Mouse (Mus musculus): ENCODE measurements at regions not wholly inside any gene's neighbourhood (a gene's known extent, or its start where the extent isn't known, plus 50 kb on each side); places are given as distances from the start of the nearest gene placed in this dataset.
A peak's percentile ranks its signal among the peaks of the same experiment; 100 is the strongest.

- no peaks in the 10 kb centered on the region for H3K79me2 ChIP-seq (ENCODE audit: control insufficient read depth, insufficient read depth)
- no peaks in the 10 kb centered on the region for H3K36me3 ChIP-seq (ENCODE audit: control insufficient read depth, insufficient read depth)
- H3K27me3 ChIP-seq (ENCODE audit: control insufficient read depth, insufficient read depth, insufficient read length): no peaks in the 10 kb centered on the region
- TF ChIP-seq MAX (IDR thresholded peaks at IDR 0.05; ENCODE audit: low read depth): no peak
- no peak overlapping the region for H3K4me2 ChIP-seq (ENCODE audit: low read depth)
- H3ac ChIP-seq (ENCODE audit: control insufficient read depth, insufficient read length): no peak overlapping the region
- H3K4me3 ChIP-seq: no peak overlapping the region
These were observed 91.1 kb upstream of the Nrp1 start for GRCm38 (mm10) chr8:128267261-128267660.

GRCm38 (mm10) chr8:128268010-128268409, 90.4 kb upstream of the Nrp1 start:
- TF ChIP-seq MYOD1 (IDR thresholded peaks at IDR 0.05; ENCODE audit: control insufficient read depth in 1 of 3, insufficient read length in 2 of 3, low read depth in 2 of 3): no peak
- no peak for TF ChIP-seq SRF (IDR thresholded peaks at IDR 0.05; ENCODE audit: control insufficient read depth, insufficient read length, low read depth)
- TF ChIP-seq POLR2AphosphoS2 (IDR thresholded peaks at IDR 0.05; ENCODE audit: insufficient read length, low read depth): no peak
- no peak for TF ChIP-seq CEBPB (IDR thresholded peaks at IDR 0.05; ENCODE audit: insufficient read depth, poor library complexity, severe bottlenecking)
- TF ChIP-seq TCF3 (IDR thresholded peaks at IDR 0.05; ENCODE audit: insufficient read length, low read depth): no peak
- TF ChIP-seq REST (IDR thresholded peaks at IDR 0.05; ENCODE audit: insufficient read depth, insufficient read length): no peak
- TF ChIP-seq TCF12 (IDR thresholded peaks at IDR 0.05; ENCODE audit: insufficient read depth, poor library complexity, severe bottlenecking): no peak
- TF ChIP-seq MYOG (IDR thresholded peaks at IDR 0.05; ENCODE audit: control insufficient read depth in 1 of 3, insufficient read depth in 1 of 3, insufficient read length in 2 of 3, low read depth in 2 of 3): no peak
- TF ChIP-seq USF1 (IDR thresholded peaks at IDR 0.05; ENCODE audit: low read depth): no peak
- no peaks in the 10 kb centered on the region for H3K27me3 ChIP-seq (ENCODE audit: control insufficient read depth, insufficient read depth, insufficient read length)
- H3K36me3 ChIP-seq (ENCODE audit: control insufficient read depth, insufficient read depth): no peaks in the 10 kb centered on the region
- H3K79me2 ChIP-seq (ENCODE audit: control insufficient read depth, insufficient read depth): no peaks in the 10 kb centered on the region
- H3K4me2 ChIP-seq (ENCODE audit: low read depth): no peak overlapping the region
- no peak overlapping the region for H3ac ChIP-seq (ENCODE audit: control insufficient read depth, insufficient read length)
- H3K4me3 ChIP-seq: no peak overlapping the region

- no peak for TF ChIP-seq E2F4 (IDR thresholded peaks at IDR 0.05; ENCODE audit: insufficient read depth)
- Histone ChIP-seq H3K27me3 (ENCODE audit: control insufficient read depth, insufficient read depth, insufficient read length) (no peaks in the 10 kb centered on the region), H3K79me2 (ENCODE audit: control insufficient read depth, insufficient read depth) (no peaks in the 10 kb centered on the region), H3ac (ENCODE audit: control insufficient read depth, insufficient read length) (no peak overlapping the region), H3K4me3 (no peak overlapping the region), H3K4me2 (ENCODE audit: low read depth) (no peak overlapping the region), H3K36me3 (ENCODE audit: control insufficient read depth, insufficient read depth) (no peaks in the 10 kb centered on the region)
These were observed 88.9 kb upstream of the Nrp1 start for GRCm38 (mm10) chr8:128269546-128269945.

GRCm38 (mm10) chr8:128272866-128273344, 85.5 kb upstream of the Nrp1 start:
- Histone ChIP-seq H3K79me2 (ENCODE audit: control insufficient read depth, insufficient read depth) (no peaks in the 10 kb centered on the region), H3K4me2 (ENCODE audit: low read depth) (peak overlapping the region; percentile 63), H3K27me3 (ENCODE audit: control insufficient read depth, insufficient read depth, insufficient read length) (no peaks in the 10 kb centered on the region), H3K36me3 (ENCODE audit: control insufficient read depth, insufficient read depth) (no peaks in the 10 kb centered on the region), H3ac (ENCODE audit: control insufficient read depth, insufficient read length) (no peak overlapping the region), H3K4me3 (no peak overlapping the region)
- TF ChIP-seq TCF12 (IDR thresholded peaks at IDR 0.05; ENCODE audit: insufficient read depth, poor library complexity, severe bottlenecking) (peak; percentile 40), TCF3 (IDR thresholded peaks at IDR 0.05; ENCODE audit: insufficient read length, low read depth) (no peak), POLR2A (IDR thresholded peaks at IDR 0.05; ENCODE audit: insufficient read length, low read depth) (peak; percentile 23), CEBPB (IDR thresholded peaks at IDR 0.05; ENCODE audit: insufficient read depth, poor library complexity, severe bottlenecking) (no peak), REST (IDR thresholded peaks at IDR 0.05; ENCODE audit: insufficient read depth, insufficient read length) (no peak), USF1 (IDR thresholded peaks at IDR 0.05; ENCODE audit: low read depth) (no peak), E2F4 (IDR thresholded peaks at IDR 0.05; ENCODE audit: insufficient read depth) (no peak), MYOG (IDR thresholded peaks at IDR 0.05; ENCODE audit: control insufficient read depth in 1 of 3, insufficient read depth in 1 of 3, insufficient read length in 2 of 3, low read depth in 2 of 3) (peak; percentile 29 to 76 (median 32)), POLR2AphosphoS2 (IDR thresholded peaks at IDR 0.05; ENCODE audit: insufficient read length, low read depth) (no peak), MAX (IDR thresholded peaks at IDR 0.05; ENCODE audit: low read depth) (no peak), MYOD1 (IDR thresholded peaks at IDR 0.05; ENCODE audit: control insufficient read depth in 1 of 3, insufficient read length in 2 of 3, low read depth in 2 of 3) (peak; percentile 23 to 92 (median 90)), SRF (IDR thresholded peaks at IDR 0.05; ENCODE audit: control insufficient read depth, insufficient read length, low read depth) (no peak)

GRCm38 (mm10) chr8:128276475-128276874, 81.9 kb upstream of the Nrp1 start:
- no peak overlapping the region for H3K4me2 ChIP-seq (ENCODE audit: low read depth)
- H3K79me2 ChIP-seq (ENCODE audit: control insufficient read depth, insufficient read depth): no peaks in the 10 kb centered on the region
- TF ChIP-seq USF1 (IDR thresholded peaks at IDR 0.05; ENCODE audit: low read depth) (no peak), MYOG (IDR thresholded peaks at IDR 0.05; ENCODE audit: control insufficient read depth in 1 of 3, insufficient read depth in 1 of 3, insufficient read length in 2 of 3, low read depth in 2 of 3) (no peak), TCF3 (IDR thresholded peaks at IDR 0.05; ENCODE audit: insufficient read length, low read depth) (no peak), POLR2A (IDR thresholded peaks at IDR 0.05; ENCODE audit: insufficient read length, low read depth) (no peak), CEBPB (IDR thresholded peaks at IDR 0.05; ENCODE audit: insufficient read depth, poor library complexity, severe bottlenecking) (no peak), SRF (IDR thresholded peaks at IDR 0.05; ENCODE audit: control insufficient read depth, insufficient read length, low read depth) (no peak), REST (IDR thresholded peaks at IDR 0.05; ENCODE audit: insufficient read depth, insufficient read length) (no peak), MAX (IDR thresholded peaks at IDR 0.05; ENCODE audit: low read depth) (no peak), E2F4 (IDR thresholded peaks at IDR 0.05; ENCODE audit: insufficient read depth) (no peak), POLR2AphosphoS2 (IDR thresholded peaks at IDR 0.05; ENCODE audit: insufficient read length, low read depth) (no peak)
- H3K27me3 ChIP-seq (ENCODE audit: control insufficient read depth, insufficient read depth, insufficient read length): no peaks in the 10 kb centered on the region
- H3ac ChIP-seq (ENCODE audit: control insufficient read depth, insufficient read length): no peak overlapping the region
- no peak overlapping the region for H3K4me3 ChIP-seq
- no peaks in the 10 kb centered on the region for H3K36me3 ChIP-seq (ENCODE audit: control insufficient read depth, insufficient read depth)

Data from myocyte (in vitro differentiated cells).